Mouse (Mus musculus) liver, adult 2 months (tissue): ENCODE results near the gene Clk3.

ENCODE experiments used
- CTCF ChIP-seq: fragments of 200-500 bp; IDR thresholded peaks from 2 replicates; pipeline ENCODE4 v1.5.1; 2011; ENCODE audit warnings: low read depth, low read length, control low read depth
- POLR2A ChIP-seq: fragments of 200-500 bp; IDR thresholded peaks from 2 replicates; pipeline ENCODE4 v1.6.1; 2011; ENCODE audit warnings: low read length, control low read depth; ENCODE audit not compliant: insufficient read depth; ENCODE audit errors: extremely low read depth

DNA sequence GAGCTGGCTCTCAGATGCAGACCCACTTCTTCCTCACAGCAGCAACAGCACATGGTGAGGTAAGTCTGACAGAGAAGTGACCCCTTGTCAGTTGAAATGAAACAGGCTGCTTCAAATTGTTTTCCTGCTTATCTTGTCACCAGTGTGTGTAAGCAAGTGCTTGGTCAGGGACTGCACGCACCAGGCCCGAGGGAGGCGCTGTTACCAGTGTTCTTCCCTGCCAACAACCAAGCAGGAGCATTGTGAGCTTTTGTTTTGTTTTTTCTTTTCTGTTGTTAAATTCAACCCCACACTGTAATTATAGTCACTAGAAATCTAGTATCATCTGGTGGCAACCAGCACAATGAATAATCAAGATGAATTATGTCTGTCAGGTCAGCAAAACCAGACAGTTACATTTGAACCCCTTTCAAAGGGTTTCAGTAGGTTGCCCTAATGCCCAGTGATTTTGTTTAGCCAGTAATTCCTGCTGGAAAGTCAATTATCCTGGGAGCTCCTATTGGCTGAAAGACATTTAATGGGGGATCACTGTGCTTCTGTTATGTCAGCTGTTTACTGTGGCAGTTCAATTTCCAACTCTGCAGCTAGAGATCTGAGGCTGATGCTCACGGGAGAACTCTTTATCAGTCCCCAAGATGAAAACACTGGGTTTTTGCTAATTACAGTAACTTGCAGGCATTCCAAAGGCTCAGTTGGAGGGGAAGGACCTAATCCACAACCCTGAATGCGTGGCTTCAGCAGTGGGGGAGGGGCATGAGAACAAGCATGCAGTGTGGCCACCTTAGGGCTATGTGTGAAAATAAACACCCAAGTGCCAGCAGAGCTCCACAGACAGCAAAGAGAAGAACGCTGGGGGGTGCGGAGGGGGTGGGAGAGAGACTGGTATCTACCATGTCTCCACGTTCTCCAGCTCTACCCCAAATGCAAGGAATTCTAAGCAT is 46.4 kb upstream of the Clk3 start:
- TF ChIP-seq CTCF (no peak), POLR2A (no peak)
